Mouse (Mus musculus): ENCODE measurements around the gene Rd3. TPM values are rescaled to one million over a fixed set of nuclear protein-coding genes. Genes with fewer than 3 reads are reported as not detected.
A peak's percentile ranks its signal among the peaks of the same experiment; 100 is the strongest.

The Rd3 gene
- total RNA-seq, 1 experiment: 0.13 TPM

DNA sequence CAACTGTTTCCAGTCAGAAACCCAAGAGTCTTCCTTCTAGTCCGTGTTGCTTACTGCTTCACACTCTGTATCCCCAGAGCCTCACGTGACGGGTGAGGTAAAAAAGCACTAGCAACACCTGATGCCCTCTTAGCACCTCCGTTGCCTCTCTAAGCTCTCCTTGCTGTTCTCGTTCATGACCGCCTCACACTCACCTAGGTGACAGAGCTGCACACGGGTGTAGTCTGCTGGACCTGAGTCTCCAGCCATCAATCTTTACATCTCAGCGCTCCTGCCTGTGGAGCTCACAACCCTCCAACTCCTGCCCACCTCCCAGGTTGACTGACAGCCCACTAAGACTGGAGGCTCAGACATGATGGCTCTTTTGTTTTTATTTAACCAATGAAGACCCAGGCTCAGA is 29.4 kb upstream of the Rd3 start:
- Histone ChIP-seq H3K9ac (ENCODE audit: insufficient read depth, low read depth, low read length, poor library complexity, severe bottlenecking) (peak overlapping the region; percentile 68; the same call in 1 of the 2 replicates), H3K4me3 (ENCODE audit: insufficient read depth in 1 of 2, low read depth in 1 of 2, low read length in 2 of 2, poor library complexity in 1 of 2, severe bottlenecking in 1 of 2) (peak overlapping the region; percentile 4 to 51; a peak in 3 of 4 replicates), H3K4me1 (ENCODE audit: control insufficient read depth in 2 of 2, insufficient read depth in 2 of 2, low read length in 2 of 2, poor library complexity in 1 of 2) (peaks cover 2 to 14% of the 10 kb centered on the region in 2 experiments; a peak in 3 of 4 replicates), H3K9me3 (ENCODE audit: control insufficient read depth, insufficient read depth, low read depth, low read length) (no peaks in the 10 kb centered on the region), H3K36me3 (ENCODE audit: control insufficient read depth, insufficient read depth, low read length, poor library complexity, severe bottlenecking) (no peaks in the 10 kb centered on the region), H3K27ac (ENCODE audit: insufficient read depth, low read depth, low read length, poor library complexity, severe bottlenecking) (peak overlapping the region; percentile 63; the same call in 1 of the 2 replicates)
- no peak for TF ChIP-seq ZNF384 (IDR thresholded peaks at IDR 0.05; ENCODE audit: low read depth, low read length)
- no peak for TF ChIP-seq ZC3H11A (IDR thresholded peaks at IDR 0.05; ENCODE audit: borderline replicate concordance, low read depth, low read length)
- no peak for TF ChIP-seq MAFK (IDR thresholded peaks at IDR 0.05; ENCODE audit: insufficient read depth, low read depth, low read length)
- no peak for TF ChIP-seq CHD2 (IDR thresholded peaks at IDR 0.05; ENCODE audit: low read depth, low read length)
- TF ChIP-seq HCFC1 (IDR thresholded peaks at IDR 0.05; ENCODE audit: borderline replicate concordance, insufficient read depth, low read length): no peak
- in situ Hi-C loops (cut with MboI; ENCODE audit: low sequenced_read_pairs in 2 of 2, unreplicated experiment in 2 of 2): no loop called here
- DNase-seq (ENCODE audit: low read depth, low spot score): no peak

DNA sequence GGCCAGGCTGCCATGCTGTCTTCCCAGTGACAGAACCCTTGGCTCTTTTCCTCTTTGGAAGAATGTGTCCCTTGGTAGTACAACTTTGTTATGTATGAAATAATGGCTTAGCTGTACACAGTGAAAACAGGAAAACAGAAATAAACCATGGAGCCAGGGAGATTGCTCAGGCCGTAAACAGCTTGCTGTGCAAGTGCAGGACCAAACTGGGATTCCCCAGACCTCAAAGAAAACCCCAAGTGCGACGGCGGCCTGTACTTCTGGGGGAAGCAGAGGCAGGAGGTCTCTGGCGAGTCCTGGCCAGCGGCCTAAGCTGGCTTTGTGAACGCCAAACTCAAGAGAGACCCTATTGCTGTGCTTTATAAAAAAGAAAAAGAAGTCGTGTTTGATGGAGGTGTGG is 28.6 kb upstream of the Rd3 start:
- TF ChIP-seq ZNF384 (IDR thresholded peaks at IDR 0.05; ENCODE audit: low read depth, low read length) (no peak), ZC3H11A (IDR thresholded peaks at IDR 0.05; ENCODE audit: borderline replicate concordance, low read depth, low read length) (no peak), CHD2 (IDR thresholded peaks at IDR 0.05; ENCODE audit: low read depth, low read length) (no peak), HCFC1 (IDR thresholded peaks at IDR 0.05; ENCODE audit: borderline replicate concordance, insufficient read depth, low read length) (no peak), MAFK (IDR thresholded peaks at IDR 0.05; ENCODE audit: insufficient read depth, low read depth, low read length) (no peak)
- no peak overlapping the region for H3K9ac ChIP-seq (ENCODE audit: insufficient read depth, low read depth, low read length, poor library complexity, severe bottlenecking)
- H3K36me3 ChIP-seq (ENCODE audit: control insufficient read depth, insufficient read depth, low read length, poor library complexity, severe bottlenecking): no peaks in the 10 kb centered on the region
- H3K4me3 ChIP-seq (ENCODE audit: insufficient read depth in 1 of 2, low read depth in 1 of 2, low read length in 2 of 2, poor library complexity in 1 of 2, severe bottlenecking in 1 of 2): no peak overlapping the region
- H3K27ac ChIP-seq (ENCODE audit: insufficient read depth, low read depth, low read length, poor library complexity, severe bottlenecking): no peak overlapping the region
- H3K9me3 ChIP-seq (ENCODE audit: control insufficient read depth, insufficient read depth, low read depth, low read length): no peaks in the 10 kb centered on the region
- in situ Hi-C loops (cut with MboI; ENCODE audit: low sequenced_read_pairs in 2 of 2, unreplicated experiment in 2 of 2): no loop called here
- H3K4me1 ChIP-seq (ENCODE audit: control insufficient read depth in 2 of 2, insufficient read depth in 2 of 2, low read length in 2 of 2, poor library complexity in 1 of 2): peaks cover 2 to 9% of the 10 kb centered on the region in 2 experiments; a peak in 3 of 4 replicates
- DNase-seq (ENCODE audit: low read depth, low spot score): no peak

DNA sequence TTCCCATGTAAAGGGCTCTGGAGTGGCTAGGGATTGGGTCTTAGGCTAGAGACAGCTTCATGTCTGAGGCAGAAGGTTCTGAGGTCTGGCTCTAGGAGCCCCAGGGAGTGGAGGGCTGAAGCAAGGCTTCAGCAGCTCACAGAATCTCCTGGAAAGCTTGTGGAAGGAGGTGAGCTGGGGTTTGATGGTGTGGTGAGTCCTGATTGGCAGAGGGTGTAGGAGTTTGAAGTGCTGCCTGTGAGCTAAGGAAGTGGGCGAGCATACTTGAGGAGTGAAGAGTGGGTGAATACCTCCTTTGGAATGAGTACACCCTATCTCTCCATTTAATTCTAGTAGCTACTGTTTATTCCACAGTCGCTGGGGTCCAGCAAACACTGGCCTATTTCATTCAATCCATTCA is 26.6 kb upstream of the Rd3 start:
- Histone ChIP-seq H3K4me1 (ENCODE audit: control insufficient read depth in 2 of 2, insufficient read depth in 2 of 2, low read length in 2 of 2, poor library complexity in 1 of 2) (peaks cover 2 to 5% of the 10 kb centered on the region in 2 experiments; a peak in 2 of 4 replicates), H3K4me3 (ENCODE audit: insufficient read depth in 1 of 2, low read depth in 1 of 2, low read length in 2 of 2, poor library complexity in 1 of 2, severe bottlenecking in 1 of 2) (no peak overlapping the region), H3K9me3 (ENCODE audit: control insufficient read depth, insufficient read depth, low read depth, low read length) (no peaks in the 10 kb centered on the region), H3K36me3 (ENCODE audit: control insufficient read depth, insufficient read depth, low read length, poor library complexity, severe bottlenecking) (no peaks in the 10 kb centered on the region), H3K27ac (ENCODE audit: insufficient read depth, low read depth, low read length, poor library complexity, severe bottlenecking) (no peak overlapping the region), H3K9ac (ENCODE audit: insufficient read depth, low read depth, low read length, poor library complexity, severe bottlenecking) (no peak overlapping the region)
- no peak for TF ChIP-seq ZNF384 (IDR thresholded peaks at IDR 0.05; ENCODE audit: low read depth, low read length)
- no peak for TF ChIP-seq MAFK (IDR thresholded peaks at IDR 0.05; ENCODE audit: insufficient read depth, low read depth, low read length)
- TF ChIP-seq CHD2 (IDR thresholded peaks at IDR 0.05; ENCODE audit: low read depth, low read length): no peak
- no peak for TF ChIP-seq HCFC1 (IDR thresholded peaks at IDR 0.05; ENCODE audit: borderline replicate concordance, insufficient read depth, low read length)
- no peak for TF ChIP-seq ZC3H11A (IDR thresholded peaks at IDR 0.05; ENCODE audit: borderline replicate concordance, low read depth, low read length)
- in situ Hi-C loops (cut with MboI; ENCODE audit: low sequenced_read_pairs in 2 of 2, unreplicated experiment in 2 of 2): loop anchor here in 1 of 2 experiments (10.0 kb wide), 1 partner anchor 116 kb away; no protein-coding TSS in a partner anchor
- no peak for DNase-seq (ENCODE audit: low read depth, low spot score)

DNA sequence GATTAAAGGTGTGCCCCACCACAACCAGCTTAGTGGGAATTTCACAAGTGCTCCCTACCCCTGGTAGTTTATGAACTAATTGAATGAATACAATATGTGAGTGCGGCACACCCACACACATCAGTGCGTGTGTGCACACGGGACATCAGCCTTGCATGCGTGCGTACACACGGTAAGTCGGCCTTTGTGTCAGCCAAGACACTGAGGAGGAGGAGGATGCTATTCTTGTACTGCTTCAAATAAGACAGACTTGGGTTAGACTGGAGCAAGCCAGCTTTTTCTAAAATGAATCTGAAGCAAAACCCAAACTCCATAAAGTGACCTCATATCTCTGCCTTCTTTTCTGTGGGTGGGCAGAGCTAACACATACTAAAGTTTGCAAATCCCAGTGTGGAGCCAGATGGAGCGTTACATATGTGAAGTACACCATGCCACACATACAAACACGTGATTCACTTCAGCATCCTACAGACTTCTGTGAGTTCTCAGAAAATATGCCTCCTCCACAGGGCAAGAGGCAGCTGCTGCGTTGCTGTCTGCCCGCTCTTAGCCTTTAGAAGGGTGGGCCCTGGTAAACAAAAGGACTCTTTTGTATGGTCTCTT is 24.3 kb upstream of the Rd3 start:
- DNase-seq (ENCODE audit: low read depth, low spot score): no peak
- no peaks in the 10 kb centered on the region for H3K36me3 ChIP-seq (ENCODE audit: control insufficient read depth, insufficient read depth, low read length, poor library complexity, severe bottlenecking)
- no peak overlapping the region for H3K27ac ChIP-seq (ENCODE audit: insufficient read depth, low read depth, low read length, poor library complexity, severe bottlenecking)
- in situ Hi-C loops (cut with MboI; ENCODE audit: low sequenced_read_pairs in 2 of 2, unreplicated experiment in 2 of 2): loop anchor here in 1 of 2 experiments (10.0 kb wide), 1 partner anchor 118 kb away; no protein-coding TSS in a partner anchor
- TF ChIP-seq ZNF384 (IDR thresholded peaks at IDR 0.05; ENCODE audit: low read depth, low read length) (no peak), ZC3H11A (IDR thresholded peaks at IDR 0.05; ENCODE audit: borderline replicate concordance, low read depth, low read length) (no peak), HCFC1 (IDR thresholded peaks at IDR 0.05; ENCODE audit: borderline replicate concordance, insufficient read depth, low read length) (no peak)
- no peaks in the 10 kb centered on the region; a peak in 1 of 4 replicates for H3K4me1 ChIP-seq (ENCODE audit: control insufficient read depth in 2 of 2, insufficient read depth in 2 of 2, low read length in 2 of 2, poor library complexity in 1 of 2)
- H3K9me3 ChIP-seq (ENCODE audit: control insufficient read depth, insufficient read depth, low read depth, low read length): no peaks in the 10 kb centered on the region
- H3K4me3 ChIP-seq (ENCODE audit: insufficient read depth in 1 of 2, low read depth in 1 of 2, low read length in 2 of 2, poor library complexity in 1 of 2, severe bottlenecking in 1 of 2): no peak overlapping the region
- H3K9ac ChIP-seq (ENCODE audit: insufficient read depth, low read depth, low read length, poor library complexity, severe bottlenecking): no peak overlapping the region
